Mouse (Mus musculus): ENCODE results near the gene Gab2. TPM values are rescaled to one million over a fixed set of nuclear protein-coding genes. Genes with fewer than 3 reads are reported as not detected.
A peak's percentile ranks its signal among the peaks of the same experiment; 100 is the strongest.

Gab2 gene
- polyA plus RNA-seq, 1 experiment from 2014 or later, result 12.1 TPM

- Histone ChIP-seq H3K4me2 (replicated peaks; ENCODE audit: low read depth, low read length) (no peak overlapping the region), H3K4me1 (ENCODE audit: control insufficient read depth, insufficient read depth, low read length) (no peaks in the 10 kb centered on the region), H3K36me3 (ENCODE audit: control insufficient read depth, insufficient read depth, low read length) (peaks cover 31% of the 10 kb centered on the region; the same call in 1 of the 2 replicates), H3K9ac (ENCODE audit: low read depth, low read length) (no peak overlapping the region), H3K27me3 (ENCODE audit: control insufficient read depth, insufficient read depth, low read length) (no peaks in the 10 kb centered on the region), H3K9me3 (ENCODE audit: control insufficient read depth, low read length) (0 out of 2 replicates have a peak, but pooled peaks cover 4% of the 10 kb centered on the region), H3K27ac (ENCODE audit: low read depth, low read length) (no peak overlapping the region), H3K4me3 (ENCODE audit: low read length) (no peak overlapping the region)
- 91% methylated on average over 6 of the region's 6 CpGs for WGBS
- ATAC-seq (ENCODE audit: low FRiP score, low TSS enrichment), result no peak
Observed at GRCm38 (mm10) chr7:97312856-97313255, 231.5 kb downstream of the Gab2 start.

GRCm38 (mm10) chr7:97313364-97313995, 232.1 kb downstream of the Gab2 start:
- Histone ChIP-seq H3K27me3 (ENCODE audit: control insufficient read depth, insufficient read depth, low read length) (no peaks in the 10 kb centered on the region), H3K9me3 (ENCODE audit: control insufficient read depth, low read length) (0 out of 2 replicates have a peak, but pooled peaks cover 1% of the 10 kb centered on the region), H3K4me1 (ENCODE audit: control insufficient read depth, insufficient read depth, low read length) (no peaks in the 10 kb centered on the region), H3K27ac (ENCODE audit: low read depth, low read length) (no peak overlapping the region), H3K4me3 (ENCODE audit: low read length) (no peak overlapping the region), H3K36me3 (ENCODE audit: control insufficient read depth, insufficient read depth, low read length) (peaks cover 28% of the 10 kb centered on the region; the same call in 1 of the 2 replicates), H3K4me2 (replicated peaks; ENCODE audit: low read depth, low read length) (no peak overlapping the region), H3K9ac (ENCODE audit: low read depth, low read length) (no peak overlapping the region)
- 51% methylated on average over 7 of the region's 7 CpGs for WGBS
- ATAC-seq (ENCODE audit: low FRiP score, low TSS enrichment), result peak; percentile 37; the same call in 1 of the 2 replicates

- Histone ChIP-seq H3K27ac (ENCODE audit: low read depth, low read length) (no peak overlapping the region), H3K4me3 (ENCODE audit: low read length) (no peak overlapping the region), H3K36me3 (ENCODE audit: control insufficient read depth, insufficient read depth, low read length) (peaks cover 19% of the 10 kb centered on the region; the same call in 1 of the 2 replicates), H3K9ac (ENCODE audit: low read depth, low read length) (no peak overlapping the region), H3K27me3 (ENCODE audit: control insufficient read depth, insufficient read depth, low read length) (no peaks in the 10 kb centered on the region), H3K9me3 (ENCODE audit: control insufficient read depth, low read length) (no peaks in the 10 kb centered on the region), H3K4me2 (replicated peaks; ENCODE audit: low read depth, low read length) (no peak overlapping the region), H3K4me1 (ENCODE audit: control insufficient read depth, insufficient read depth, low read length) (no peaks in the 10 kb centered on the region)
- ATAC-seq (ENCODE audit: low FRiP score, low TSS enrichment), result no peak
- WGBS, result 95% methylated on average over 5 of the region's 5 CpGs
Observed at GRCm38 (mm10) chr7:97314646-97315045, 233.3 kb downstream of the Gab2 start.

- Histone ChIP-seq H3K27ac (ENCODE audit: low read depth, low read length) (no peak overlapping the region), H3K9me3 (ENCODE audit: control insufficient read depth, low read length) (no peaks in the 10 kb centered on the region), H3K9ac (ENCODE audit: low read depth, low read length) (no peak overlapping the region), H3K36me3 (ENCODE audit: control insufficient read depth, insufficient read depth, low read length) (peaks cover 10% of the 10 kb centered on the region; the same call in 1 of the 2 replicates), H3K4me2 (replicated peaks; ENCODE audit: low read depth, low read length) (no peak overlapping the region), H3K4me3 (ENCODE audit: low read length) (no peak overlapping the region), H3K4me1 (ENCODE audit: control insufficient read depth, insufficient read depth, low read length) (no peaks in the 10 kb centered on the region), H3K27me3 (ENCODE audit: control insufficient read depth, insufficient read depth, low read length) (no peaks in the 10 kb centered on the region)
- 80% methylated on average over 6 of the region's 6 CpGs for WGBS
- no peak for ATAC-seq (ENCODE audit: low FRiP score, low TSS enrichment)
Observed at GRCm38 (mm10) chr7:97315656-97316055, 234.3 kb downstream of the Gab2 start.

- no peak for ATAC-seq (ENCODE audit: low FRiP score, low TSS enrichment)
- H3K9ac ChIP-seq (ENCODE audit: low read depth, low read length), result no peak overlapping the region
- 88% methylated on average over 3 of the region's 3 CpGs for WGBS
- H3K27ac ChIP-seq (ENCODE audit: low read depth, low read length), result no peak overlapping the region
- no peaks in the 10 kb centered on the region for H3K36me3 ChIP-seq (ENCODE audit: control insufficient read depth, insufficient read depth, low read length)
- no peak overlapping the region for H3K4me2 ChIP-seq (replicated peaks; ENCODE audit: low read depth, low read length)
- no peaks in the 10 kb centered on the region for H3K4me1 ChIP-seq (ENCODE audit: control insufficient read depth, insufficient read depth, low read length)
- H3K27me3 ChIP-seq (ENCODE audit: control insufficient read depth, insufficient read depth, low read length), result no peaks in the 10 kb centered on the region
- H3K4me3 ChIP-seq (ENCODE audit: low read length), result no peak overlapping the region
- H3K9me3 ChIP-seq (ENCODE audit: control insufficient read depth, low read length), result no peaks in the 10 kb centered on the region
Observed at GRCm38 (mm10) chr7:97317706-97318105, 236.3 kb downstream of the Gab2 start.

- Histone ChIP-seq H3K9ac (ENCODE audit: low read depth, low read length) (no peak overlapping the region), H3K27ac (ENCODE audit: low read depth, low read length) (no peak overlapping the region), H3K4me3 (ENCODE audit: low read length) (no peak overlapping the region), H3K9me3 (ENCODE audit: control insufficient read depth, low read length) (no peaks in the 10 kb centered on the region), H3K36me3 (ENCODE audit: control insufficient read depth, insufficient read depth, low read length) (no peaks in the 10 kb centered on the region), H3K4me1 (ENCODE audit: control insufficient read depth, insufficient read depth, low read length) (0 out of 2 replicates have a peak, but pooled peaks cover 4% of the 10 kb centered on the region), H3K4me2 (replicated peaks; ENCODE audit: low read depth, low read length) (no peak overlapping the region), H3K27me3 (ENCODE audit: control insufficient read depth, insufficient read depth, low read length) (peaks cover 32% of the 10 kb centered on the region)
- 90% methylated on average over 8 of the region's 8 CpGs for whole genome bisulfite sequencing
- ATAC-seq (ENCODE audit: low FRiP score, low TSS enrichment), result no peak
Observed at GRCm38 (mm10) chr7:97324342-97324741, 243.0 kb downstream of the Gab2 start.

GRCm38 (mm10) chr7:97325156-97325985, 244.0 kb downstream of the Gab2 start:
- H3K9me3 ChIP-seq (ENCODE audit: control insufficient read depth, low read length), result no peaks in the 10 kb centered on the region
- 12% methylated on average over 94 of the region's 96 CpGs for WGBS
- H3K4me3 ChIP-seq (ENCODE audit: low read length), result peak overlapping the region; percentile 32
- H3K4me1 ChIP-seq (ENCODE audit: control insufficient read depth, insufficient read depth, low read length), result 0 out of 2 replicates have a peak, but pooled peaks cover 4% of the 10 kb centered on the region
- peak overlapping the region; percentile 46 for H3K4me2 ChIP-seq (replicated peaks; ENCODE audit: low read depth, low read length)
- H3K9ac ChIP-seq (ENCODE audit: low read depth, low read length), result peak overlapping the region; percentile 40; the same call in 1 of the 2 replicates
- H3K27ac ChIP-seq (ENCODE audit: low read depth, low read length), result no peak overlapping the region
- H3K36me3 ChIP-seq (ENCODE audit: control insufficient read depth, insufficient read depth, low read length), result no peaks in the 10 kb centered on the region
- peak; percentile 46; the same call in 1 of the 2 replicates for ATAC-seq (ENCODE audit: low FRiP score, low TSS enrichment)
- peaks cover 32% of the 10 kb centered on the region for H3K27me3 ChIP-seq (ENCODE audit: control insufficient read depth, insufficient read depth, low read length)

GRCm38 (mm10) chr7:97327376-97327775, 246.0 kb downstream of the Gab2 start:
- H3K27ac ChIP-seq (ENCODE audit: low read depth, low read length), result no peak overlapping the region
- peaks cover 32% of the 10 kb centered on the region for H3K27me3 ChIP-seq (ENCODE audit: control insufficient read depth, insufficient read depth, low read length)
- ATAC-seq (ENCODE audit: low FRiP score, low TSS enrichment), result no peak
- H3K9ac ChIP-seq (ENCODE audit: low read depth, low read length), result no peak overlapping the region
- WGBS, result 91% methylated on average over 4 of the region's 4 CpGs
- H3K9me3 ChIP-seq (ENCODE audit: control insufficient read depth, low read length), result no peaks in the 10 kb centered on the region
- peaks cover 8% of the 10 kb centered on the region; the same call in 1 of the 2 replicates for H3K4me1 ChIP-seq (ENCODE audit: control insufficient read depth, insufficient read depth, low read length)
- no peak overlapping the region for H3K4me2 ChIP-seq (replicated peaks; ENCODE audit: low read depth, low read length)
- no peaks in the 10 kb centered on the region for H3K36me3 ChIP-seq (ENCODE audit: control insufficient read depth, insufficient read depth, low read length)
- no peak overlapping the region for H3K4me3 ChIP-seq (ENCODE audit: low read length)
